Mouse (Mus musculus) yolk sac, embryonic 10.5 days (tissue): ENCODE measurements around the gene Evx1.
"Not testable (repeated sequence)": the region's sequence is repeated elsewhere in the genome, so short reads cannot be mapped to it uniquely, and the experiment has no call there.

Source experiments
- DNase-seq: peaks from one replicate; pipeline ENCODE4 v3.0.0-alpha.2; 2017; ENCODE audit warnings: low spot score

The Evx1 gene

DNA sequence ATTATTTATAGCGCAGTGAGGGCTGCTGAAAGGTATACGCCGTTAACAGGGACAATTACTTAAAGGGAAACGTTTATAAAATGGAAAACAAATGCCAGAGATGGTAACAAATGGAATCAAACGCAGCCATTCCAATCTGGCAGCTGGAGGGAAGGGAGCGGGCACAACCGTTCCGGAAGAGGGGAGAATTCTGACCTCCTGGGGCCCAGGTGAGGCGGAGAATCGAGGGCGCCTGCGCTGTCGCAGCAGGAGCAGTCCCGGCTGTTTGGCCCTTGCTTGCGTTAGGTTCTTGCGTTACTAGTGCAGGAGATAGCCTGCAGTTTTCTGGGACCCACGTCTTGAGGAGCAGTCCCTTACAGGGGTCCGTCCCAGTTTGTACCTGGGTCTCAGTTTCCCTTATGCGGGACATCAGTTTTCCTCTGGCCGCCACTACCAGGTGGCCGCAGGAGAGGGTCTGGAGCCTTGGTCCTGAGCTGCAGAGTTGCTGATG, 8.6 kb downstream of the Evx1 start:
- no peak for DNase-seq

DNA sequence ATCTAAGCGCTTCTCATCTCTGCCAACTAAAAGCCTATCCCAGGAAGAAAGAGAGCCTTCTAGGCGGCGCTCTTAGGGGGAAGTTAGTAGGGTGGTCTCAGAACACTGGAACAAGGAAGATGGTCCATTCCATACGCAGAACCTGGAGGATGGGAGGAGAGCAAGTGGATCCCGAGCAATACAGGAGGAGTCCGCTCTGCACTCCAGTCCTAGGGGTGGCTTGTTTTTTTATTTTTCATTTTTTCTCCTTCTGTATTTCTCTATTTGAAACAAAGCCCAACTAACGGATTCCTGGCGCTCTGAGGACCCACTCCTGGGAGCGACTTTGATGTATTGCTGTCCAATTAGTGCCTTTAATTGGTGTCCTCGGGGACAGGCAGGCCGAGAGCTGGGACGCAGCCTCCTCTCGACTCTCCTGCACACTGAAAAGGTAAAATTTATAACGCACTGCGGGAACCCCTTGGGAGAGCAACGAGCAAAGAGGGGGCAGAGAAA, 9.5 kb downstream of the Evx1 start:
- DNase-seq: no peak

DNA sequence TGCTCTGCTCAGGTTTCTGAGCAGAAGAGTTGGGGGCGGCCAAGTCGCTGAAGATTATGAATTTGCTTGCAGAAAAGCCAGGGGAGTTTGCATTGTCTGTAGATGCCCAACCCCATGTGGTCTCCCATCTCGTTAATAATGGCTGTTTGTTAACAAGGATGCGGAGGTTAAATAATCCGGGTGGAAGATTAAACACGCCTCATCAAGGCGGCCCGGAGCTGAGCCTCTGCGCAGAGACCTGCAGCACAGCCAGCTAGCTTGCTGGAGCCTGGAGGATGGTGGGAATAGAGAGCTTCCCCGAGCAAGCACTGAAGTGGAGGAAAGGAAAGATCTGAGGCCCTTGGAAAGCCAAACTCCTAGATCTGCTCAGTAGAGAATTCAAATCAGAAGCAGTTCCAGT, 10.0 kb downstream of the Evx1 start:
- DNase-seq: no peak

DNA sequence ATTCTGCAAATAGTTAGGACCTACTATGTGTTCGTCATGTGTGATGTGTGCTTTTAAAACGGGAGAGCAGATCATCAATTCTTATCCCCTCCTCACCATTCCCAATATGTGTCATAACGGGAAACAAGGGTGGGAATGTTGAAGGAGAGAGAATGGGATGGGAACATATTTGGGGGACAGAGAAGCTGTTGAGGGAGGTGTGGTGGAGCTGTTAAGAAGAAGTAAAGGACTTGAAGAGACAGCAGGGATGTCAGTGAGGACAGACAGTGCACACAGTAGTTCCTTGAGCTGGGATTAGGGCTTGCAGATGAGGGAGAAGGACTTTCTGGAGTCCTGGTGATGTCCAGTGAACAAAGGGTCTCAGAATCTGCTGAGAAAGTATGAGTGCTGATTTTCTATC, 10.8 kb downstream of the Evx1 start:
- DNase-seq: no peak

DNA sequence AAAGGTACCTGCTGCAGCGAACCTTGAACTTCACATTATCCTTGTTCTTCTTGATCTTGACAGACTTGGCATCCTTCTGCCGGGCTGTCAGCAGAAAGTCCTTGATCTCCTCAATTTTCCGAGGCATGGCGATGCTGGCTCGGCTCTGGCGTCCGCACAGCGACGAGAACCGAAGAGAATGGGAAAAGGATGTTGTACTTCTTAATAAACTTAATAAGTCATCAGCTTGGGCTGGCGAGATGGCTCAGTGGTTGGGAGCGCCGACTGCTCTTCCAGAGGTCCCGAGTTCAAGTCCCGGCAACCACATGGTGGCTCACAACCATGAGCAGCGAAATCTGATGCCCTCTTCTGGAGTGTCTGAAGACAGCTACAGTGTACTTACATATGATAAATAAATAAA, 33.5 kb downstream of the Evx1 start:
- DNase-seq: not testable (repeated sequence)

DNA sequence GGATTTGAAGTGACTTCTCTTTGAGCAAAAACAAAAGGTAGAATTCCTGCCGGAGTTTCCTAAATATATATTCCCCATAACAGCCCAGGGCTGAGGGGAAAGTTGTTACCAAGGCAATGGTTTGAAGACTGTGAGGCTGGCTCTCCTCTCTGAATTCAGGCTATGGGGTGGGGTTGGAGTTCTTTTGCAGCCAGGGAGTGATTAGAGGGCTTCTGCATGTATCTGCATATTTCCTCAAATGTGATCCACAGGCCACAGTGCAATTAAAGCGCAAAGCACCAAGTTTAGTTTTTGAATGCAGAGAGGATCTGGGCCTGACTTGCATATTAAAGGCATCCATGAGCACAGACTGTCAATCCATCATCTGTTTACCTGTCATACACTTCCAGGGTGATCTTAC, 52.7 kb downstream of the Evx1 start:
- DNase-seq: no peak

DNA sequence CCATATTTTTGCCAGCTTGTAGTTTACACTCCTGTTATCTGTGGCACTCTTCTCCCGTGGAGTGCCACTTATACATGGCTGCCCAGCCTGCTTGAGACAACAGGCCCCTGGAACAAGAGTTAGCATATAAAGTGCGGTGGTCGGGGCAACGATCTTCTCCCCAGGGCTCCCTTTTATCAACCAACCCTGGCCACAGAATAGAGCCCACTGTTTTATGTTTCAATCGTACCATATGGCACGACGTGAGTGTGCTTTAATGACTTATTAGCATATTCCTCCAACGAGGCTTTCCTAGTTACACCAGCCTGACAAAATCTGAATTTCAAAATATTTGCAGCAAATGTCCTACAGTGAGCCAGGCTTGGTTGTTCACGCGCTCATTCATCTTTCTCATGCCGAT, 53.2 kb downstream of the Evx1 start:
- no peak for DNase-seq

DNA sequence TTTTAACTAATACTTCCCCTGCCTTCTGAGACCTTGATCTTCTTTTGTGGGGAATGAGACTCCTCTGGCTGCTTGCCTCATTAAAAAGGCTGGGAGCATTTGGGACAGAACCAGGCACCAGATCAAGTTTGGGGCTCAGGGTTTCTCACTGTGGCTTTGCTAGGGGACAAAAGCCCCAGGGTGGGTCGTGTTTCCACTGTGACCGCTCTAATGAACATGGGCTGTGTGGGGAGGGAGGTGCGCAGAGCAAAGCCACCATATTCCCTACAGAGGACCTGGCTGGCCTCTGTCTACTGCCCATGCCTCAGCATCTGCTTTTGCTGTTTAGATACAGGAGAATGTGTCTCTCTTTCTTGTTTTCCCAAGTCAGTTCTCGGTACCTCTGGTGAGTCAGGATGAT, 53.8 kb downstream of the Evx1 start:
- DNase-seq: no peak
